Mouse (Mus musculus): ENCODE results near the gene Skap1.

GRCm38 (mm10) chr11:96694774-96695173, 230.4 kb downstream of the Skap1 start:
- no peak for TF ChIP-seq CTCF (conservative IDR thresholded peaks at IDR 0.05; ENCODE audit: low read length)
- TF ChIP-seq NANOG (IDR thresholded peaks at IDR 0.05; ENCODE audit: borderline replicate concordance, low read length) = no peak
- no peak for TF ChIP-seq POU5F1 (IDR thresholded peaks at IDR 0.05; ENCODE audit: borderline replicate concordance, low read length)

All from E14TG2a.4 (cell line).